Mouse (Mus musculus): ENCODE measurements at regions not wholly inside any gene's neighbourhood (a gene's known extent, or its start where the extent isn't known, plus 50 kb on each side); places are given as distances from the start of the nearest gene placed in this dataset.

GRCm38 (mm10) chr2:133352800-133353199 is 199.2 kb upstream of the Bmp2 start:
- intact Hi-C loops (cut with DNase I): no loop called here

DNA sequence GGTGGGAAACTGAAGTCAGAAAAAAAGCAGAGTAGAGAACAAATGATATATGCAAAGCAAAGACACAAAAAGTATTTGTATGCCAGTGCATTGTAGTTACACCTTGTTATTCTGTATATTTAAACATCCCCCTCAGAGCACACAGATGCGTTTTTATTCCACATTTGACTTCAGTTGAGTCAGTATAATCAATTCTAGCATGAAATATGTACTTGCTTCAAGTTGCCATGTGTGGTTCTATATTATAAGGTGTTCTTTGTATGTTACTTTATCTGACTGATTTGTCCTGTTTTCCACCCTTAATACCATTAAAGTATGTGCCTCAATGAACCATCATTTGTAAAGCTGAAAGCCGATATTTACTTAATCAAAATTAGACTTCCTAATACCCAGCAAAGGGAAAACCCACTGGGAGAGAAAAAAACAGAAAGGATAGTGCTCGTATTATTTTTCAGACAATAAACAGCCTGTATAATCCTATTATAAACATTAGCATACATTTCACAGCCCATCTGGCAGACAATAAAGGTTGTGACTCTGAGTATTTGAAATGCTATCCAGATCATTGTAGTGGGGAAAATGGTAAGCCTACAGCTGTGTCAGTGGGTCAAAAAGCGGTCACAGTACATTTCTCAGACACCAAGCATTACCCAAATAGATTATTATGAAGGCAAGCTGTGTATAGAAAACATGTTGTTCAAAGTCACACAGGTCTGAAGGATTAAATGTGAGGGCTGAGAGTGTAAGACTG is 189.1 kb upstream of the Bmp2 start:
- intact Hi-C loops (cut with DNase I): no loop called here

DNA sequence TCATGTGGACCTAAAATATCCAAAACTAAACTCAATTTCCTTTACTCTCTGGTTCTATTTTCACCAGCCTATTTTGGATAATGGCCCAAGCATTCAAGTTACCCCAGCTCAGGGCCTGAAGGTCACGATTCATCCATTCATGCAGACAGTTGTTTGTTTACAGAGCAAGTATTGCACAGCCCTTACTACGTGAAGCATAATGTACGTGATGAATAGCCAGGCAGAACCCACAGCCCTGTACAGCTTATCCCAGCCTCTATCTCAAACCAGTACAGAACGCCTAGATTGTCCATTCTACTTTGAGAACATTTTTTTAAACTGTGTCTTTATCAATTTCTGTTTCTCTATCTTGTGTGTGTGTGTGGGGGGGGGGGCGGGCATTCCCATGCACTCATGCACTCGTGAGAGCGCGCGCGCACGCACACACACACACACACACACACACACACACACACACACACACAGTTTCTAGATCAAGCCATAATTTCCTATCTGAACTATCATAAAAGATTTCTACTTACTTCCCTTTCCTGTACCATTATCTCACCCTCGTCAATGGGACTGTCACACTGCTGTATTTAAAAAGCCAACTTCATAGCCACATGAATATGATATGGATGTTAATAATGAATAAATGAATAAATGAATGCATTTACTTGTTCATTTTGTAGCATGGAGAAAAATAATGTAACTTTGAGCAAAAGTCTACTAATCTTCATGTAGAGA is 180.3 kb upstream of the Bmp2 start:
- intact Hi-C loops (cut with DNase I): no loop called here

GRCm38 (mm10) chr2:133373543-133373942 is 178.4 kb upstream of the Bmp2 start:
- intact Hi-C loops (cut with DNase I): no loop called here

DNA sequence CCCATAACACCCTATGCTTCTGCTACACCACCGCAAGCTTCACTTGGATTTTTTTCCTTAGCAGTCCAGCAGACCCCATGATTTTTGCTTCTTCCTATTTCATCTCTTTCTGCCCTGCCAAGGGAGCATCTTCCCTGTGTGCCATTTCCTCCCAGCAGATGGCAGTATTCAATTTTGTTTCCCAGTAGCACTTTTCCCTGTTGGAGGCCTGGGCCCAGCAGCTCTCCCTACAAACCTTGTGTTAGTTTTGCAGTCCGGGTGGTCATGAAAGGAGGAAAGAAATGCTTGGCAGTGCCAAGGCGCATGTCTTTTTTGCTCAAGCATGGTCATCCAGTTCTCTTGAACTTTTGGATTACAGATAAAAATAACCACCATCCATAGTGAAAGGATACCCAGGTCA is 170.9 kb upstream of the Bmp2 start:
- intact Hi-C loops (cut with DNase I): loop anchor here (10.0 kb wide), 1 partner anchor 634 kb away; no protein-coding TSS in a partner anchor

DNA sequence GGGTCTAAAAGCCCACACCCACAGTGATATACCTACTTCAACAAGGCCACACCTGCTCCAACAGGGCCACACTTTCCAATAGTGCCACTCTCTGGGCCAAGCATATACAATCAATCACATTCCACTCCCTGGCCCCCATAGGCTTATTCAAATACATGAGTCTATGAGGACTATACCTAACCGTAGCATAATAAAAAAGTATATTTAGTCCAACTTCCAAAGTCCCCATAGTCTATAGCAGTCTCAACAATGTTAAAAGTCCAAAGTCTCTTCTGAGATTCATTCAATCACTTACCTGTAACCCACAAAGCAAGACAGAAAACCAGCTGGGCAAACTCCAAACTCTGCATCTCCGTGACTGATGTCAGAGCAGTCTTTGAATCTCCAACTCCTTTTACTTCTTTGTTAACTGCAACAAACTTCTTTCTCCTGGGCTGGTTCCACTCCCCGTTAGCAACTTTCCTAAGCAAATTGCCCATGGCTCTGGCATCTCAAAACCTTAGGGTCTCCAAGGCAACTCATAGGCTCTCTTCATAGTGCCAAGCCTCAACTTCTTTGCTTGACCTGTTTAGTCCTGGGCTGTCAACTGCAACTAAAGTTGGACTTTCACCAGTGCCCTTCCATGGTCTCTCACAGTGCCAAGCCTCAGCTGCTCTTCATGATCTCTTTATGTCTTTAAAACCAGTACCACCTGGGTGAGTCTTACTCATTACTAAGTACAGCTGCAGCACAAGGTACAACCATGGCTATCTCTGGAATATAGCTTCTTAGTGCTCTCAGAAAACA is 168.6 kb upstream of the Bmp2 start:
- intact Hi-C loops (cut with DNase I): loop anchor here (10.0 kb wide), 1 partner anchor 631 kb away; no protein-coding TSS in a partner anchor

DNA sequence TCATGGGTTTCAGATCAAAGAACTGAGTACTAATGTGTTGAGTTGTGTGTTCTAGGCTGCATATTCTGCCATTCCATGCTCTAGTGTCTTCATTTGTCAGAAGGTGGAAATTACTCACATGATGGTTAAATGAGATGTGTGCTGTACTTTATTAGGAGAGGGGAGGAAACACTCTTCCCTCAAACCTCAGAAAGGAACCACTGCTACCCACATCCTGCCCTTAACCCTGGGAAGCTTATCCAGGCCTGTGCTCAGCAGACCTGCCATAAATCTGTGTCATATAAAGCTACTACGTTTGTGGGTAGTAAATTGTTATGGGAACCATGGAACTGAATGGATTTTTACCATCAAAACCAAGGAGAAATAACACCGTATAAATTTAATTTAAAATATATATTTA is 166.7 kb upstream of the Bmp2 start:
- intact Hi-C loops (cut with DNase I): loop anchor here (10.0 kb wide), 1 partner anchor 630 kb away; no protein-coding TSS in a partner anchor

DNA sequence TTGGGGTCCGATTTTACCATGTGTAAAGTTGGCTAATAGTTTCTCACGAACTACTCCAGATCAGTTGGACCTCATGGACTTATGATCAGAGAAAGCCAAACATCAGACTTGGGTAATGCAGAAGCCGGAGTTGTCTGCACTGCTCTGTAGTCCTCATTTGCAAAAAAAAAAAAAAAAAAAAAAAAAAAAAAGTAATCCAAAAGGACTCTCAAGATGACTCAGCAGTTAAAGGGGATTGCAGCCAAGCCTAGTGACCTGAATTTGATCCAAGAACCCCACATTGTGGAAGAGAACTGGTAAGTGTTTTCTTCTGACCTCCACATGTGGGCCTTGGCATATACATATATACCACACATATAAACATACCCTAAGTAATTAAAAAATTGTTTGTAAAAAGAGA is 164.6 kb upstream of the Bmp2 start:
- intact Hi-C loops (cut with DNase I): loop anchor here (10.0 kb wide), 1 partner anchor 627 kb away; no protein-coding TSS in a partner anchor

DNA sequence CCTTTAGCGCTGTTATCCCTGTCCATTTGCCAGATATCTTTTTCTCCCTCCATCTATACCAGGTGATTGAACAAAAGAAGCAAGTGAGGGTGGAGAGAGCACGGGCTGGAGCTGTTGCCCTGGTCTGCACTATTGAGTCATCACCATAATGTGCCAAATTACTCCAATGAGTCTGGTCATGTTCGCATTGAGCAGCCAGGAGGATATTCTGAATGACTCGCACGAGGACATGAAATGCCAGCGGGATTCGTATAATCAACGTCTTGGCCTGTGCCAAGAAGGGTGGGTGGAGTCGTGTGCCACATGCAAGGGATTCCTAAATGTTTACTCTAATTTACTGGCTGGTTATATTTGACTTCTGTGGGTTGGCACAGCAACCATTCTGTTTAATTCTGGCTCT is 159.7 kb upstream of the Bmp2 start:
- intact Hi-C loops (cut with DNase I): no loop called here

DNA sequence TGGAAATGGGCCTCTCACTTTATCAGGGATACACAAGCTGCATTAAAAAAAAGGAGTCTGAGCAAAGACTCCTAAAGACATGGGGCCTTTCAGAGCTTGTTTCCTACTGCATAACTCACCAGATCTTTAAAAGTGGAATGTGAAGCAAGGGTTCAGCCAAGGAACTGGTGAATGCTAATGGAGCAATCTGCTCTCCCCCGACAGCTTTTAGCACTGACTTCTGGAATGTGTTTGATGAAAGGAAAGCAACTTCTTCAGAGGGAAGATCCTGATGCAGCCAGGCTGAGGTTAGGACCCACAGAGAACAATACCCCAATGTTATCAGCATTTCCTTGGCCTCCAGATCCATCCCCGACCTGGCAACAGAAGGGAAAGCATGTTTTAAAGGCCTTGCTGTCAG is 154.4 kb upstream of the Bmp2 start:
- intact Hi-C loops (cut with DNase I): no loop called here

GRCm38 (mm10) chr2:133399059-133399690 is 152.8 kb upstream of the Bmp2 start:
- intact Hi-C loops (cut with DNase I): no loop called here

DNA sequence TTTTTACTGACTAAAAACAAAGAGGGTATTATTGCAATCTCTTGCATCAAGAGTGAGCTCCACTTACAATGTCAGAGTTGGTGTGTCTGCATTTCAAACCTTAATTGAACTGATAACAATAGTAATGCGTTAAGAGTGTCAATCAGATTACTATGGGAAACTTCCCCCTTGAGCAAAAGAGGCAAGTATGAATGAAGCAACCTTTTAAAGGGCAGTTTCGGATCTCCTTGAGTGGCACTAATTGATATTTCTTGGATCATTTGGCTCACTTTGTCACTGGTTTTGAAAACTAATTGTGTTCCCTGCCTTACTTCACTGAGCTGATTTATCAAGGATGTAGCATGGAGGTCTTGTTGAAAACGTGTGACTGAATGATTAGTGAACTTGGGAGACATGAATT is 151.0 kb upstream of the Bmp2 start:
- intact Hi-C loops (cut with DNase I): no loop called here

DNA sequence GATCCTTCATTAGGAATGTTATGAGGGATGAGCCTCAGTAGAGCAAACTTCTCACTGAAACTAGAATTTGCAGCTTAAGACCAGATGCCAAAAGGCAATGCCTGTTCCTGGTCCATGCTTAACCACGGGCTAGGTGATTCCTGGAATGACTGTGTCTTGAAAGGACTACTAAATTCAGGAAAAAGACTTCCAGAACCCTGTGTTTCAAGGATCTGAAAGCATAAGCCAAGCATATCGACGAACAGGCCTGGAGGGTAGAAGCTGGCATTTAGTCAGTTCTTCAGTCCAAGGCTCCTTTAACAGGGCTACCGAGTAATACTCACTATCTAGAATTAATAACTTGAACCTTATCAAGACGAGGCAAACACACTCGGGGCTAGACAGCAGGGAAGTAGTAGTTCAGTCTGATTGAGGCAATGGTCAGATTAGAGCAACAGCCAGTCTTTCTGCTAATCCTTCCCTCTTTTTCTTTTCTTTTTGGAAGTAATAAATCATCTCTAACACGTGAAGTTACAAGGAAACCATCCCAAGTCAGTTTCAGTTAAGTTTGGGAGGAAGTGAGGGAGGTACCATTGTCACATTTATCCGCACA is 134.9 kb upstream of the Bmp2 start:
- intact Hi-C loops (cut with DNase I): no loop called here

DNA sequence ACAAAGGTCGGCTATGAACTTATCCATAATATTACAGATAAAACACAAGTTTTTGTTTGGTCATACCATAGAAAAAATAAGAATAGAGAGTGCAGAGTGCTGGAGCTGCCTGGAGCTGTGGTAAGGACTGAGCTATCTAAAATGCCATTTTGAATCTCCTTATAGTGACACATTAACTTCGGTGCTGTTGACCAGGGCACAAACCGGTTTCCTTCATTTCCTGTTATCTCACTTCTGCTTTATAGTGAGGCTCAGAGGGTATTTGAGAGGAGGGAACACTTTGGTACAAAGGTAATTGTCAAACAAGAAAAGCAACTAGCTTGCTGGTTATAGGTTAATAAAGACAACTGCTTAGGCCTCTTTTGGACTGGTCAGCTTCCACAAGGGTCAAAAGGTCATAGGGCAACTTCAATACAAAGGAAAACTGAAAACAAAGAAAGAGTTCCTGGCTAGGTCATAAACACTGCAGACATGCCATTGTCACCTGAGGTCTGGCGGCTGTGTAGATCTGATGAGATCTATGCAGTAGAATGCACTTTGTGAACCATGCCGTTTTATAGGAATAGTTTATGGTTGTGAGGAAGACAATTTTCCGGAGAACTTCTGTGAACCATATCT is 132.2 kb upstream of the Bmp2 start:
- intact Hi-C loops (cut with DNase I): no loop called here

DNA sequence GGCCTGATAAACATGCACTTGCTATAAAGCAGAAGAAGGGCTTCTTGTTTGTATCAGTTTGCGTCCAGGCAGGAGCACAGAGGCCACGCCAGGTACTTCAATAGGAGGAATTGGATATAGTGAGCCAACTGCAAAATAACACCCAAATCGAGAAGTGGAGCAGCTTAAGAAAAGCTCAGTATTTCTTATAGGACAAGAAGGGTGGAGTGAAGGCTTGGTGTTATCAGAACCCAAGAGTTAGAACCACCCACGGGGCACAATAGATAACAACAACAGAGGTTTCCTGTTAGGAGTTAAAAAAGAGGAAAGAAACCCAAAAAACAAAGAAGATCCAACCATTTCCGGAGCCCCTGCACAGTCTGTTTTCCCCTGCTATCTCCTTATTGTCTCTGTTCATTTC is 126.4 kb upstream of the Bmp2 start:
- intact Hi-C loops (cut with DNase I): no loop called here

- intact Hi-C loops (cut with DNase I): no loop called here
These were observed 124.9 kb upstream of the Bmp2 start for GRCm38 (mm10) chr2:133427039-133427438.

DNA sequence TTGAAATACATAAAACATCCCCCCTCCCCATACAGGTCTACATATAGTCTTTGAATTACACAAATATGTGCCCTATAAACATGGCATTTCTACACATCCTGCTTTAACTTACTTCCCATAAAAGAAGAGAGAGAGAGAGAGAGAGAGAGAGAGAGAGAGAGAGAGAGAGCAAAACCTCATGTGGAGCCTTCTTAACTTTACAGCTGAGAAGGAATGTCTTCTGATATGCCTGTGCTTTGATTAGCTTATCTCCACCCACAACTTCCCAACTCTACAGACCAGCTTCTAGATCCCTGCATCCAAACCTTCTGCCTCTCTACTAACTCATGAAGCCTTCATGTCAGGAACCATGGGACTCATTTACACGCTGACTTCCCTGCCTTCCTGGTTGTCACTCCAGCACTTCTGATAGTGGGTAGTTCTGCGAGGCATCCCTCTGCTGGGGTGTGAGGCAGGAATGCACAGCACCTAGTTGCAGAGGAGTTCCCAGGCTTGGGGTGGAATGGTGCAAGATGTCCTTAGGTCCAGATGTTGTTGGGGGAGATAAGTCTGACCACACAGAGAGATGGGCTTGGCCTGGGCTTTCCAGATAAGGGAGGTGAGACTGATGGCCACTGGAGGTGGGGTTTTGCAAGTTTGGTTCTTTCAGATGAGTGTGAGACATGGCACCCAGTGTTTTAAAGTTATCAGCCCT is 122.4 kb upstream of the Bmp2 start:
- intact Hi-C loops (cut with DNase I): loop anchor here (2.0 kb wide), 1 partner anchor 121 kb away; no protein-coding TSS in a partner anchor

GRCm38 (mm10) chr2:133430741-133431438 is 121.1 kb upstream of the Bmp2 start:
- intact Hi-C loops (cut with DNase I): loop anchor here (2.0 kb wide), 1 partner anchor 120 kb away; no protein-coding TSS in a partner anchor

- intact Hi-C loops (cut with DNase I): no loop called here
These were observed 119.7 kb upstream of the Bmp2 start for GRCm38 (mm10) chr2:133432141-133432813.

Measured in adrenal gland (tissue).